Mouse (Mus musculus): ENCODE measurements around the gene Adgrd1. TPM values are rescaled to one million over a fixed set of nuclear protein-coding genes. Genes with fewer than 3 reads are reported as not detected.

Adgrd1 gene
- total RNA-seq, 2 experiments from 2014 or later: 1.1 to 1.2 TPM

- intact Hi-C loops (cut with DNase I): loop anchor here (5.0 kb wide), 1 partner anchor 66 kb away; no protein-coding TSS in a partner anchor
Measured at GRCm38 (mm10) chr5:129138576-129138975, 42.0 kb downstream of the Adgrd1 start.

GRCm38 (mm10) chr5:129142801-129143200 is 46.3 kb downstream of the Adgrd1 start:
- intact Hi-C loops (cut with DNase I): no loop called here

More at GRCm38 (mm10) chr5:129138576-129138975, 42.0 kb downstream of the Adgrd1 start:
- peak; percentile 53 to 70 for DNase-seq (ENCODE audit: extremely low spot score in 1 of 2, low spot score in 2 of 2)

GRCm38 (mm10) chr5:129145307-129145935 is 48.9 kb downstream of the Adgrd1 start:
- intact Hi-C loops (cut with DNase I): no loop called here
- no peak for DNase-seq (ENCODE audit: extremely low spot score in 1 of 2, low spot score in 2 of 2)

More at GRCm38 (mm10) chr5:129142801-129143200, 46.3 kb downstream of the Adgrd1 start:
- no peak for DNase-seq (ENCODE audit: extremely low spot score in 1 of 2, low spot score in 2 of 2)

- intact Hi-C loops (cut with DNase I): no loop called here
Measured at GRCm38 (mm10) chr5:129146892-129147509, 50.5 kb downstream of the Adgrd1 start.

GRCm38 (mm10) chr5:129148485-129148884 is 51.9 kb downstream of the Adgrd1 start:
- intact Hi-C loops (cut with DNase I): no loop called here
- no peak for DNase-seq (ENCODE audit: extremely low spot score in 1 of 2, low spot score in 2 of 2)

More at GRCm38 (mm10) chr5:129146892-129147509, 50.5 kb downstream of the Adgrd1 start:
- DNase-seq (ENCODE audit: extremely low spot score in 1 of 2, low spot score in 2 of 2): peak in 1 of 2 experiments; percentile 31

GRCm38 (mm10) chr5:129155023-129155901 is 58.7 kb downstream of the Adgrd1 start:
- intact Hi-C loops (cut with DNase I): no loop called here
- no peak for DNase-seq (ENCODE audit: extremely low spot score in 1 of 2, low spot score in 2 of 2)

GRCm38 (mm10) chr5:129155902-129156311 is 59.4 kb downstream of the Adgrd1 start:
- intact Hi-C loops (cut with DNase I): no loop called here
- no peak for DNase-seq (ENCODE audit: extremely low spot score in 1 of 2, low spot score in 2 of 2)

- intact Hi-C loops (cut with DNase I): no loop called here
- DNase-seq (ENCODE audit: extremely low spot score in 1 of 2, low spot score in 2 of 2): no peak
Measured at GRCm38 (mm10) chr5:129161372-129162051, 65.0 kb downstream of the Adgrd1 start.

GRCm38 (mm10) chr5:129163416-129163815 is 66.9 kb downstream of the Adgrd1 start:
- no peak for DNase-seq (ENCODE audit: extremely low spot score in 1 of 2, low spot score in 2 of 2)
- intact Hi-C loops (cut with DNase I): no loop called here

- DNase-seq (ENCODE audit: extremely low spot score in 1 of 2, low spot score in 2 of 2): no peak
- intact Hi-C loops (cut with DNase I): no loop called here
Measured at GRCm38 (mm10) chr5:129164091-129164490, 67.5 kb downstream of the Adgrd1 start.

GRCm38 (mm10) chr5:129164911-129165584 is 68.5 kb downstream of the Adgrd1 start:
- DNase-seq (ENCODE audit: extremely low spot score in 1 of 2, low spot score in 2 of 2): no peak
- intact Hi-C loops (cut with DNase I): no loop called here

- intact Hi-C loops (cut with DNase I): no loop called here
- DNase-seq (ENCODE audit: extremely low spot score in 1 of 2, low spot score in 2 of 2): no peak
Measured at GRCm38 (mm10) chr5:129165595-129165994, 69.0 kb downstream of the Adgrd1 start.

- intact Hi-C loops (cut with DNase I): no loop called here
- DNase-seq (ENCODE audit: extremely low spot score in 1 of 2, low spot score in 2 of 2): no peak
Measured at GRCm38 (mm10) chr5:129169090-129169489, 72.5 kb downstream of the Adgrd1 start.

GRCm38 (mm10) chr5:129169567-129169966 is 73.0 kb downstream of the Adgrd1 start:
- no peak for DNase-seq (ENCODE audit: extremely low spot score in 1 of 2, low spot score in 2 of 2)
- intact Hi-C loops (cut with DNase I): no loop called here

- DNase-seq (ENCODE audit: extremely low spot score in 1 of 2, low spot score in 2 of 2): no peak
- intact Hi-C loops (cut with DNase I): no loop called here
Measured at GRCm38 (mm10) chr5:129172533-129172932, 76.0 kb downstream of the Adgrd1 start.

GRCm38 (mm10) chr5:129175925-129176324 is 79.4 kb downstream of the Adgrd1 start:
- no peak for DNase-seq (ENCODE audit: extremely low spot score in 1 of 2, low spot score in 2 of 2)
- intact Hi-C loops (cut with DNase I): loop anchor here (5.0 kb wide), 1 partner anchor 114 kb away; no protein-coding TSS in a partner anchor

- intact Hi-C loops (cut with DNase I): loop anchor here (1.0 to 5.0 kb wide), 3 partner anchors 116 to 416 kb away; partner anchors contain the start of gene Mmp17
Measured at GRCm38 (mm10) chr5:129177697-129178511, 81.4 kb downstream of the Adgrd1 start.

More at GRCm38 (mm10) chr5:129177697-129178511, 81.4 kb downstream of the Adgrd1 start:
- peak; percentile 83 to 88 for DNase-seq (ENCODE audit: extremely low spot score in 1 of 2, low spot score in 2 of 2)
